Mouse (Mus musculus) layer of hippocampus, adult 11-12 months (tissue): ENCODE measurements around the gene Dusp3.
"Not testable (repeated sequence)": the region's sequence is repeated elsewhere in the genome, so short reads cannot be mapped to it uniquely, and the experiment has no call there.

Source experiments
- DNase-seq: peaks from one replicate; pipeline ENCODE4 v3.0.0; 2022; ENCODE audit warnings: low spot score

The Dusp3 gene

DNA sequence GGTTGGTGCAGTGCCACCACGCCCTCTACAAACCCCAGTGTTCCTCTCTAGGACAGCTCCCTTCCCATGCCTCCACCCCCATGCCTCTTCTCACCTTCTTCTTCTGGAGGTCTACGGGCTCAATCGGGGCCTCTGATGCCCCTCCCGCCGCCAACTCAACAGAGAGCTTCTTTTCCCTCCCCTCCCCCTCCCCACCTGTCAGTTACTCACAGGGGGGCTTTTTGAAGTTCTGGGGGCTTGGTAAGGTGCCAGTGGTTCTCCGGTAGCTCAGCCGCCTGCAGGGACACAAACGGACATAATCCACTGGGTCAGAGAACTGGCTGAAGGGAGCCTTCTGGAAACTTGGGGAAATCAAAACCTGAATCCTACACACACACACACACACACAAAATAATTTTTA lies 24.7 kb upstream of the Dusp3 start:
- no peak for DNase-seq

DNA sequence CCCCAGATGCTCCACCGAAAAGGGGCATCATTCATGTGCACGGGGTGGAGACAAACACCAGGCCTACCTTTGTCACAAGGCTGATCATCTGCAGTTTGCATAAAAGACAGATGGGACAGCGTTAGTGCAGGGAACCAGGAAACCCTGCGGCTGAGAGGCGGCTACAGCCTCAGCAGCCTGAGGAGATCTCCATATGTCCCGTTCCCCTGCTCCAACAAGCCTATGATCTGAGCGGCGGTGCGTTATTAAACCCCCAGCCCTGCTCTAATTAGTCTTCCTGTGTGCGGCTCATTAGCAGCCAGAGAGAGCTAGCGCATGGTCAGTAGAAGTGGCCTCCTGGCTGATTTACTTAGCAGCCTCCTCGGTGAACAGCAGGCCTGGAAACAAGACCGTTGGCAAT lies 23.3 kb upstream of the Dusp3 start:
- DNase-seq = peak; percentile 54

DNA sequence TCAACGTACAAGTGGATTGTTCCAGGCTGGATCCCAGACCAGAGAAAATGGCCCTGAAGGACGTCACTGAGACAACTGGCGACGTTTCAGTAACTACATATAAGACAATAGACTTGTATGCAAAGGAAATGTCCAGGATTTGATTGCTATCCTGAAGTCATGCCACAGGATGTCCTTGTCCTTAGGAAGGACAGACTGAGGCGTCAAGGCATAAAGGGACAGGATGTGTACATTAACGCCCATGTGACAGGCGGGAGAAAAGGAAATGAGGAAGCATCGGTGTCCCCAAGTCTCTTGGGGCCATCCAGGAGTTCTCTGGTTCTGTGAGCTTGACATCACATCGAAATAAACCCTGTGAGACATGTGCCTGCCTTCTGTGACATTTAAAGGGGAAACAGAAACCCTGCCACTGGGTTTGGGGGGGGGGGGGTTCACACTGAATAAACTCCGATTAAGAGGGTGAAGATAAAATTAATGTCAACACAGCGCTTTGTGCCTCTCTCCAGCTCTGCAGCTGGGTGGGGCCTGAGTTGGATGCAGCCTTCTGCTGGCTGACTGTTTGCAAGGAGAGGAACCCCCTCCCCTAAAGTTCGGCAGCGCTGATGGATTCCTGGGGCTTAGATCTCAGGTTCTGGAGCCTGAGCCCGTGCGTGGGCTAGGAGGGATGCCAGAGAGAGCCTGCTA lies 22.3 kb upstream of the Dusp3 start:
- DNase-seq = no peak

DNA sequence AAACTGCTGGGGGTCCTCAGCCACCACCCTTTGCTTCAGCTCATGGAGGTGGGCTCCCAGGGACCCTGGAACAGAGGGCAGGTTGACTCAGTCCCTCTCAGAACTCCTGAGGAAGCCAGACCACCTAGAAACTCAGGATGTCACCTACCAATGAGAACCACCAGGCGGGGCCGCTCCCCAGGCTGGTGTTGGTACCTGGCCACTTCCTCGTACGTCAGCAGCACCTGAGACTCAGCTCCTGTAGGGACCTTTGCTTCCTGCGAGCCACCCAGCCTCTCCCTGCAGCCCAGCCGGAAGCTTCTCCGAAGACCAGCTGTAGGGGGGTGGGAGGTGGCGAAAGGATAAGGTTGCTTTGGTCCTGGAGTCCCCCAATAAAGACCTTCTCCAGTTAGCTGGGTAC lies 21.6 kb upstream of the Dusp3 start:
- DNase-seq = no peak

DNA sequence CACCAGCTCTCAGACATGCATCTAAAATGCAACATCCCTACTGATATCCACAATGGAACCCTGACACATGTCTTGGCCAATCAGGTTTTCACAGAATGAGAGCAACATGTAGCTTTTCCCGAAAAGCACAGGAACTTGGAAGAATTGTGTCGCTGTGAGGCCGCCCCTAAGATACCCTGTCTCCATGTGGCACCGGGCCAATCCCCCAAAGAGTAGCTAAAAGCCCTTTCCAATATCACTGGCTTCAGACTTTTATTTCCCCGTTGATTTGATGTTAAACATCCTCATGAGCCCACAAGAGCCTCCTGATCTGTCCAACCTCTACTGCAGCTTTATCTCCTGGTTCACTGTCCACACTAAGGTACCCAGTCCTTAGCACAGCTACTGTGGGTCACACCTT lies 19.9 kb upstream of the Dusp3 start:
- DNase-seq = no peak

DNA sequence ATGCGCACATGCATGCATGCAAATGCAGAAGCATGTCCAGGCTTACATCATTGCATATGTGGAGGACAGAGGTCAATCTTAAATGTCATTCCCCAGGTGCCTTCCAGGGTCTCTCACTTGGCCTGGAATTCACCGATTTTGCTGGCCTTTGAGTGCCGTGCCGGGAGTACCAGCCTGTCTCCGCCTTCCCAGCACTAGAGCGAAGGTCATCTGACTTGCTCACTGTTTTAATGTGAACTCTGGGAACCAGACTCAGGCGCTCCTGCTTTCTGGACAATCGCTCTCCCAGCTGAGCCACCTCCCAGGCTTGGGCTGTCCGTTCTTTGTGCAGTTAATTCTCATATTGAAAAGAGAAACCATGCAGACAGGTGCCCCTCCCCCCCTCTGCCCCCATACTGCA lies 19.5 kb upstream of the Dusp3 start:
- DNase-seq = no peak

DNA sequence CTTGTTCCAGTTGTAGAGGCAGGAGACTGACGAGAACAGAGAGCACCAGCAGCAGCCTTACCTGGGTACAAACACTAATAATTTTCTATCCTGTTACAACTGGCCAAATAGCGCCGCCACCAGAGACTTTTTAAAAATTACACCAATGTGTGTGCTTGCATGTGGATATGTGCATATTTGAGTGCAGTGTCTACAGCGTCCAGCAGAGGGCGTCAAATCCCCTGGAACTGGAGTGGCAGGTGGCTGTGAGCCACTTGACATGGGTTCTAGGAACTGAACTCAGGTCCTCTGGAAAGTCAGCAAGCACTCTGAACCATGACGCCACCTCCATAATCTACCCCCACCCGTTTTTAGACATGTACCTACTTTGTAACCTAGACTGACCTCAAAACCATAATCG lies 17.4 kb upstream of the Dusp3 start:
- DNase-seq = no peak

DNA sequence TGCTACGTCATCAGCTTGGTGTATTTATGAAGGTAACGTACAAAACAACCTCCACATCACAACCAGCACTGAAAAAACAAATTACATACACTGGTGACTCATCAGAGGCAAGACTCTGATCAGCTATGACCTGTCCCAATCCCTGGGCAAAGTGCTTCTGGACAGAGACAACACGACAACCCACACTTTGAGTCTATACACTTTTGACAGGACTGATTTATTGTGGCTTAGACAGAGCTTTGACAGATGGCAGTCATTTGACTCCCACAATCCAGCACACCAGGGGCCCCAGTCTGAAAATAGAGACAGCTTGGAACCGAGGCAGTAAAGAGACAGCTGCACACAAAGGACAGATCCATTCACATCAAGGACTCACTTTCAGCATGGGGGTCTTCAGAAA lies 12.7 kb upstream of the Dusp3 start:
- peak; percentile 40 for DNase-seq

DNA sequence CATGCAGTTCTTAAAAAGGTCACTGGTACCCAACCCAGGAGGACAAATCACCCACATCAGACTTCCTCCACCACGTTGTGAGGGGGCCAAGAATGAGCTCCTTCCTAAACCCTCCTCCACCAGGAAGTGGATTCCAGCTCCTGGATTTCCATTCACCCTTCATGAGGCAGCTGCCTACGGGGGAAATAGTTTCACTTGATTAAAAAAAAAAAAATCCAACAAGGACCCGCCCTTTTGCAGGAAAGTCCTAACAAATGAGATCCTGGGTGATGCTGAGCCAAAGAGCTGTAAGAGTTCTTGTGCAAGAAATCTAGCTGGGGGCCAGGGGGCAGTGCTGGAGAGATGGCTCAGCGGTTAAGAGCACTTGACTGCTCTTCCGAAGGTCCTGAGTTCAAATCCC lies 11.4 kb upstream of the Dusp3 start:
- no peak for DNase-seq

DNA sequence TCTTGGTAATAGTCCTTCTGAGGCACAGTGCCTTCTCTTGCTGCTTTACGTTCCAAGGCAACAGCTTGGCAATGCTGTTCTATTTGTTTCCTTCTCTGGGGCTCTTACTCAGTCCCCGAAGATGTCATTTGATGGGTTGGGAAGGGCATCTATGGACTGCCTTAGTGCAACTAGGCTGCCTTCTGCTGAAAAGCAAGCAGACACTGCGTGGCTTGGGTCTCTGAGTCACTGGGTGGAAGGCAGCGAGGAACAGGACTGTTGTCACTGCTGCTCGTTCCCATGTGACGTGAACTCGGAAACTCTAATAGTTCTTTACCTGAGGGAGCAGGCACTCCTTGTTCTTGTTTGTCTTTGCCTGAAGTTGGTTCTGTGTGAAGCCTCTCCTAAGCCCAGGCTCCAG lies 9.1 kb upstream of the Dusp3 start:
- DNase-seq = no peak

DNA sequence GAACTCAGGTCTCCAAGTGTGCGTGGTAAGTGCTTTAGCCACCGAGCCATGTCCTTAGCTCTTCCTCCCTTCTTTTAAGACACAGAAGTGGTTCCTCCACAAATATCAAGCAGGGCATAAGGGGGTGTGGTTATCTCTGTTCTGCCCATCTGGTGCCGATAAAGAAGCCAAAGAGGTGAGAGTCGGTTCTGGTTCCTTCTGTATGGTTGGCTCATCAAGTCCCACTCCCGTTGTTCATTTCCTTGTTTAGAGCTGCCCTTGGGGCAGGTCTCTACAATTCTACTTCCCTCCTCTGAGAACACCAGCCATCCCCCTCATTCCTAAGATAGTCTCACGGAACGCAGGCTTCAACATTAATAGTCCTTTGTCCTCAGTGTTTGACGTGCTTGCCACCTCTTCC lies 7.3 kb upstream of the Dusp3 start:
- DNase-seq = no peak

DNA sequence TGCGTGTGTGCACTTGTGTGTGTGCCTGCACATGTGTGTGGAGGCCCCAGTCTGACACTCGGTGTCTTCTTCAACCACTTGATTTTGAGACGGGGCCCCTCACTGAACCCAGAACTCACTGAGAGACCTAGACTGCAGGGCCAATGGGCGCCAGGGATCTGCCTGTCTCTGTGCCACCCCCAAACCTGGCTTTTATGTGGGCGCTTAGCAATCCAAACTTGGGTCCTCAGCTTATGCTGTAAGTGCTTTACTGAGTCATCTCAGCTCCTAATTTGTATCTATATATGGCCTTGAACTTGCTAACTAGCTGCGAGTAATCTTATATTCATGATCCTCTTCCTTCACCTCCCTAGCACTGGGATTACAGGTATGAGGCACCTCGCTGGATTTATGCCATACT lies 5.6 kb upstream of the Dusp3 start:
- no peak for DNase-seq

DNA sequence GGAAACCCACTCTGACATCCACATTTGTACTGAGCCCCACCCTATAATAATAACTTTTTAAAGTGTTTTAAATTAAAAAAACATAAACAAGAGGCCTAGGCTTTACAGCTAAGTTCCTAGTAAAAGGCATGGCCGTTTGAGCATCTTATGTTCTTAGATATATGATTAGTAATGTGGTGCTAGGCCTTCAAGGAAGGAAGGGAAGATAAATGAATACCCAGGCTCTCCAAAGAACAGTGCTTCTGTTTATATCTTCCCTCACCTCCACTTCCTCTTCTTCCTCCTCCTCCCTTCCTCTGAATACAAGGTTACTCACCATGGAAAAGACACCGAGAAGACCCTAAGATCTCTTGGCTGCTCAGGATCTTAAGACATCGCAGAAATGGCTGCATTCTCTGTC lies 5.0 kb upstream of the Dusp3 start:
- DNase-seq = no peak

DNA sequence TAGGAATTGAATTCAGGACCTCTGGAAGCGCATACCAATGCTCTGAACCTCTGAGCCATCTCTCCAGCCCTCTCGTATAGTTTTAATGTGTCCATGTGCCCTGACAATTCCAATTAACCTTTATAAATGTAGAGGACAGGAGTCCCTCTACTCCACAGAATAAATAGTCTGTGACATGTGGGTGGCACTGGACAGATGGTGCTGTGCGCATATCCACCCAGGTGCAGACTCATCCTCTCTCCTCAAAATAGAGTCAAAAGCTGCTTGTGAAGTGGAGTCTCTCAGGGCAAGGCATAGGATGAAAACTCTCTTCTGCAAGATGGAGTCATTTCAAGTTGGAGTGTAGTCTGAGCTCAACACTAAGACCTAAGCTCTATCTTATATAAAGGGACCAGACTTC lies 3.4 kb upstream of the Dusp3 start:
- DNase-seq = no peak

DNA sequence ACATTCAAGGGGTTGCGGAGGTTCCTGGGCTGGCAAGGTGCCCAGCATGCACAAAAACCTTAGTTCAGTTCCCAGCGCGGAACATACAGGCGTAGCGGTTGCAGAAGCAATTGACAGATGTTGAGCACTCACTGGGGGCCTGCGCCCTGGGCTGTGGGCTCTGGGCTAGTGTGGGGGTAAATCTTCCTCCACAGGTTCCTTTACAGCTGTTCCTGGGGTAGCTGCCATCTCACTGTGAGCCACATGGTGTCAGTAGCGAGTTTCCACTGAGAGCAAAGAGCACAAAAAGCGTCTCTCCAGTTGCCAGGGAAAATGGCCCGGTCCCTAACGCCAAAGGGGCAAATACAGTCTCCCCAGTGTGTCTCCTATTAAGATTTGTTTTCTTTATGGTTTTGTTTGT lies 823 bp downstream of the Dusp3 start:
- DNase-seq = peak; percentile 90

DNA sequence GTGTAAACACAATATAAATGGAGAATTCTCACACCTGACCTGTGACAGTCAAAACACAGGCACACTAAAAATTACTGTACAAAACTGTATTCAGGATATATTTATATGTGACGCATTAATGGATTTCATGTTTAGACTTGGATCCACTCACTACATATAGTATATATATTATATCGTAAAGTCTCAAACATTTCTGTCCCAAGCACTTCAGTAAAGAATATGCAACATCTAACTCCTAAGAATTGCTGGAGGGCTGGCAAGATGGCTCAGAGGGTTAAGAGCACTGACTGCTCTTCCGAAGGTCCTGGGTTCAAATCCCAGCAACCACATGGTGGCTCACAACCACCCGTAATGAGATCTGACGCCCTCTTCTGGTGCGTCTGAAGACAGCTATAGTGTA lies 1.4 kb downstream of the Dusp3 start:
- DNase-seq = not testable (repeated sequence)

DNA sequence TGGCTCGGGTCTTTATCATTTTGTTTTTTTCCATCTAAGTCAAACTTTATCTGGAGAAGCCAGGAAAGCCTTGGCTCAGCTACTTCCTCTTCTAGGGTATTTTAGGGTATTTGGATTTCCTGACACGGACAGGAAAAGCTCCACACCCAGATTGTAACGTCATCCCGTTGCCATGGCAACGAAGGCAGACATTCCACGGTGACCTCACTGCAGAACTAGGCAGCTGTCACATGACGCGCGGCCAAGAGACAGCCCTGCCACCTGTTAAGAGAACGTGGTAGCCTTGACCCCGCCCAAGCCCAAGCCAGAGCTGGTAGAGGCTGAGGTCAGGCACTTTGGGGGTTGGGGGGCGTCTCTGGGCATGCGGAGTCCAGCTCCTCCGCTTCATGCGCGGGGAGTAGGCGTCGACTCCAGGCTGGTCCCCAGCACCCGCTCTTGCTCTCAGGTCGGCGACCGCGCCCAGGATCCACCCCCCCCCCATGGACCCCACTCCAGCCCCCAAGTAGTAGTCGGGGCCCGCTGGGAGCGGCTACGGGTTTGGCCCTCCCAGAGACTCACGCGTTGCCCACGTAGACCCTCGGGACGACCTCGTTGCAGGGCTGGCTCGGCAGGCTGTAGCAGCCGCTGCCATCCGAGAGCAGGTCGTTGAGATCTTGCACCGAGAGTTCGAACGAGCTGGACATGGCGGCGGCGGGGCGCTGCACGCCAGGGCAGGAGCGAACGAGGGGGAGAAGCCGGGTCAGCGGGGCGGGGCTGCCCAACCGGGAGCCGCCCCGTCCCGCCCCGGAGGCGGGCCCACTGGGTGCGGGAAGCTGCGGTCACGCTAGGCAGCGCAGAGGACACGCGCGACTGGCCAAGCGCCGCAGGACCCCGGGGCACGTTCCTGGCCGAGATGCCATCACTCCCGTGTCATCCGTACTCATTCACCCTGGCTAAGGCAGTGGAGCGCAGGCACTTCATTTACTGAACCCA lies 2.5 kb downstream of the Dusp3 start, which contains the start of gene Cfap97d1:
Gene Cfap97d1, plus strand, starts transcription at position 226 of the 972 bp plus-strand sequence.
- DNase-seq = peak; percentile 98

DNA sequence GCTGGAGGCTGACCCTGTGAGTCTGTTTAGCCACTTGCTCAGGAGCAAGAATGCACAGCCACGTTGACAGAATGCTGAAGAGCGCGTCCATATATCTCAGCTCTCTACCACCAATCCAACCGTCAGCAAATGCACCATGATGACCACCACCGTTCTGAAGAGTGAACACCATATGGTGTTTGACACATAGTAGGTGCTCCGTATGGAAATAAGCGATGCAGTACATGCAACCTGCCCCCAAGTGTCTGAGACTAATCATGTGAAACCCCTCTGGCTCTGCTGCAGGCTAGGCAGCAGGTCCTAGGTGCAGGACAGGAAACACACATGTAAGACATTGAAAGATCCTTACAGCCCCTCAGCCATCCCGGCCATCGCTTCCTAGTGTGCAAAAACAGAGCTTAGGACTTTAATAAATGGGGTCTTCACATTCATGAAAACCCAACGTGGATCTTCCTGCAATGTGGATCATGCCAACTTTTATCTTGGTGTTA lies 3.3 kb downstream of the Dusp3 start:
- no peak for DNase-seq

DNA sequence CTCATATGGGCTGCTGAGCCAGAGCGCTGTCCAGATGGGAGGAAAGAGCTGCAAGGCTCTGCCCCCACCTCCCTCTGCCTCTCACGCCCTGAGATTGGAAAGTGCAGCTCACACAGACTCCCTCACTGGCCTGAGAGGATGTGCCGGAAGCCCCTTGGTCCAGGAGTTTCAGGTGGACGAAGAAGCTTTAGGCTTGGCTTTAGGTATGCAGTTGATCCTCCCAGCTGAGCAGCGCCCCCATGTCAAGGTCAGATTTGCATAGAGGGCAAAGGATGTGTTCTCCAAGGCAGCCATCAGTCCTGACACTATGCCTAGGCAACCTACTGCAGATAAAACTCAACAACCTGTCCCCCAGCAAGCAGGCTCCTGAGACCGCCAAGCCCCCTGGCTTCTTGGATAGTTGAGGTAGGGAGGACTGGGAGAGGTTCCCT lies 3.8 kb downstream of the Dusp3 start:
- no peak for DNase-seq

DNA sequence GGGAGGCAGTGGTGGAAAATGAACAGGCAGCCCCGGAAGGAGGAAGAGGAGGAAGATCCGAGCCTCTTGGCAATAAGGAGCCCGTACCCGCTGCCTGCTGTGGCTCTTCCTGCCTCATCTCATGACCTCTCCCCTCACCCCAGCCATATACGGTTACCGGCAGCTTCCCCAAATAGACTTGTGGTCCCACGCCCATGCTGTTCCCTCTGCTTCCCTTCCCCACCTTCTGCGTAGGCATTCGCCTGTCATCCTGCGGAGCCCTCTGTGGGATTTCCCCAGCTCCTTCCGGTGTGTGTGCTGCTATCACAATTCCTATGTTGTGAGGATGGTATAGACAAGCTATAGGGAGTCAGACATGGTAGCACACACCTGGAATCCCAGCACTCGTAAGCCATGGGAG lies 5.0 kb downstream of the Dusp3 start:
- DNase-seq = no peak

DNA sequence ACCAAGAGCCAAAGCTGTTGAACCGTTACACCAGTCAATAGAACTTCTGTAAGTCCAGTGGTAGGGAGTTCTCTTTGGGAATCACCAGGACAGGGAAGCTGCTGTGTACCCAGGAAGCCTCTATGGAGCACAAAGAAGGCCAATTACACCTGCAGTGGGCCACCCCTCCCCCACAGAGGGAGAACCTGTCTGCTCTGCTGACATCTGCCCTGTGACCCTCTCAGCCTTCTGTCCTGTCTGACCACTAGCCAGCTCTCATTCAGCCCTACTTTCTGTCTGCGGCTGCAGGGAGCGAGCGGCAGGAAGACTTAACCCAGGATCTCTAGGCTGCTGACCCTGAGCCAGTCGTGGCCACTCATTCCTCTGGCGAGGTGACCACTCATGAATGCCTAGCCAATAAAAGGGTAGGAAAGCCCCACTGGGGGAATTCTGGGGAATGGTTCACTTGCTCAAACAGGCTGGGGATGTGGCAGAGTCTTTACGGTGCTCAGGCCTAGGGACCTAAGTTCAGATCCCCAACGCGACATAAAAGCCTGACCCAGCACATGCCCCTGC lies 6.1 kb downstream of the Dusp3 start:
- DNase-seq = no peak

DNA sequence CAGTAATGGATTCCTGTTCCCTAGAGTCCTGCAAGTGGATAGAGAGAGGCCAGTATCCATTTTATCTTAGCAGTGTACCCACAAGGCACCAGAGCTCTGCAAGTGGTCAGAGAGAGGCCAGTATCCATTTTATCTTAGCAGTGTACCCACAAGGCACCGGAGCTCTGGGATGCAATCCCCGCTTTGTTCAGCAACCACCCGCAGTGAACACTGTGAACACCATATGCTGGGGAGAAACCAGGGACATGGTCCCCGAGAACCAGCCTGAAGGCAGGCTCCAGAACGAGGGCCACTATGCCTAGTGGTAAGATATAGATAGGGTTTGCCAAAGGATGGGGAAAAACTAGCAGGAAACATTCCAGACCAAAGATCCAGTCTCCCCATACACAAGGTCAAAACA lies 7.7 kb downstream of the Dusp3 start:
- no peak for DNase-seq

DNA sequence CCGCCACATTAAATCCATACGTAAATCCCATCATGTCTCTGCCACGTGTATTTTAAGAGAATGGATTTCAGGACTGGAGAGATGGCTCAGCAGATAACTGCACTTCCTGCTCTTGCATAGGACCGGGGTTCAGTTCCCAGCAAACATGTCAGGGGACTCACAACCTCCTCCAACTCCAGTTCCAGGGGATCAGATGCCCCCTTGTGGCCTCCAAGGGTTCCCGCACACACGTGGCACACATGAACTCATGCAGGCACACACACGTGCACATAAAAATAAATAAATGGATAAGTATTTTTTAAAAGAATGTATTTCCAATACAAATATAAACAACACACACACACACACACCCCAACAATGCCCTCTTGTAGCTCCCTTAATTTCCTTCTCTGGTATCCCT lies 9.9 kb downstream of the Dusp3 start:
- no peak for DNase-seq
